Mouse (Mus musculus) stomach, embryonic 15.5 days (tissue): Measurements from ENCODE around the gene B3galt5. TPM values are rescaled to one million over a fixed set of nuclear protein-coding genes. Genes with fewer than 3 reads are reported as not detected.
"Not testable (repeated sequence)": the region's sequence is repeated elsewhere in the genome, so short reads cannot be mapped to it uniquely, and the experiment has no call there.

Experiments used
- ATAC-seq: fragments of 200-750 bp; cut with Nextera tagmentation; 2 replicates; pipeline ENCODE4 v1.8.0; 2017; ENCODE audit warnings: low read depth, moderate number of reproducible peaks, moderate TSS enrichment; ENCODE audit not compliant: insufficient read depth, low FRiP score
- H3K27ac ChIP-seq: fragments of 300-500 bp; sonication (generic); 2 replicates; pipeline ENCODE4 v1.5.1; 2015; ENCODE audit warnings: mild to moderate bottlenecking, inconsistent platforms
- H3K27me3 ChIP-seq: fragments of 300-500 bp; sonication (generic); replicated peaks from 2 replicates; pipeline ENCODE4 v1.6.1; 2015; ENCODE audit warnings: inconsistent platforms
- H3K36me3 ChIP-seq: fragments of 300-500 bp; sonication (generic); 2 replicates; pipeline ENCODE4 v1.6.1; 2015; ENCODE audit warnings: inconsistent platforms
- H3K4me1 ChIP-seq: fragments of 300-500 bp; sonication (generic); 2 replicates; pipeline ENCODE4 v1.6.1; 2015; ENCODE audit warnings: inconsistent platforms
- H3K4me2 ChIP-seq: fragments of 300-500 bp; sonication (generic); 2 replicates; pipeline ENCODE4 v1.6.1; 2015; ENCODE audit warnings: mild to moderate bottlenecking, inconsistent platforms
- H3K4me3 ChIP-seq: fragments of 300-500 bp; sonication (generic); replicated peaks from 2 replicates; pipeline ENCODE4 v1.5.1; 2015; ENCODE audit warnings: inconsistent platforms
- H3K9ac ChIP-seq: fragments of 300-500 bp; sonication (generic); 2 replicates; pipeline ENCODE4 v1.6.1; 2015; ENCODE audit warnings: inconsistent platforms
- H3K9me3 ChIP-seq: fragments of 300-500 bp; sonication (generic); 2 replicates; pipeline ENCODE4 v1.6.1; 2016; ENCODE audit warnings: inconsistent platforms
- WGBS: fragments of 180-500 bp; shearing (Covaris S2); methylation state at CpG from one replicate; pipeline ENCODE4 v1.1.7; 2015; 5-methylcytosine and 5-hydroxymethylcytosine counted together
- polyA plus RNA-seq: library from polyadenylated mRNA; unstranded; fragments of >200 nt; fragmentation: Nextera tagmentation; extraction: Ambion mirVana; gene quantifications from 2 replicates; pipeline ENCODE4 v1.2.1, GENCODE M21; 2015

The B3galt5 gene
- polyA plus RNA-seq, 1 experiment from 2014 or later = 0.48 TPM

DNA sequence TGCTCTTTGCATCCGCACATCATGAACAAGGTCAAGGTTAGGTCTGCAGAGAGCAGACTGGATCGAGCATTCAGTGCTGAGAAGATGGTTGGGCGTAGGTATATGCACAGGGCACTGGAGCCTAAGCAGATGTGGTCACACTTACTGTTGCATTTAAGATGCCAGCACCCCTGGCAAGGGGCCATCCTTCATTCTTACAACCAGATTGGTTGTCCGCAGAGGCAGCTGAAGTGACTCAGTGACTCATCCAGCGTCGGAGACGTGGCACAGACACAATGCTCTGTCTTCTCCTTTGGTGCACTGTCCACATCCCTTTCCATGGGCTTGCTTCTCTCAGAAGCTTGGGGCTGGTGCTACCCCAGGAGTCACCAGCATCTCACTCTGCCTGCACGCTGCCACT, 82.2 kb downstream of the B3galt5 start:
- H3K9ac ChIP-seq = no peak overlapping the region
- no peaks in the 10 kb centered on the region for H3K4me1 ChIP-seq
- H3K27ac ChIP-seq = no peak overlapping the region
- WGBS = 86% methylated on average over 8 of the region's 8 CpGs
- no peaks in the 10 kb centered on the region for H3K9me3 ChIP-seq
- H3K4me3 ChIP-seq = no peak overlapping the region
- H3K4me2 ChIP-seq = no peak overlapping the region
- no peaks in the 10 kb centered on the region for H3K36me3 ChIP-seq
- no peaks in the 10 kb centered on the region for H3K27me3 ChIP-seq
- ATAC-seq = no peak

DNA sequence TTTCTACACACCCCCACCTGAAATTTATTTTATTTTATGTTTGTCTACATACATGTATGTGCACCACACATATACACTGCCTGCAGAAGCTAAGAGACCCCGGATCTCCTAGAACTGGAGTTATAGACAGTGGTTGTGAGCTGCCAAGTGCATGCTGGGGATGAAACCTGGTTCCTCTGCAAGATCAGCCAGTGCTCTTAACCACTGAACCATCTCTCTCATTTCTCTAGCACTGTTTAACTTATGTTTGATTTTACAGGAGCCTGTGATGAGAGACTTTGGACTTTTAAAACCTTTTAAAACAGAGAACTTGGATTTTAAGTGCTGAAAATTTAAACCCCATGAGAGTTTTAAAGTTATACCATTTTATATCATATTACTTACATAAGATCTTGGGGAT, 87.1 kb downstream of the B3galt5 start:
- no peaks in the 10 kb centered on the region for H3K27me3 ChIP-seq
- 76% methylated on average over 1 of the region's 1 CpGs for WGBS
- no peaks in the 10 kb centered on the region for H3K9me3 ChIP-seq
- no peak overlapping the region for H3K9ac ChIP-seq
- no peaks in the 10 kb centered on the region for H3K4me1 ChIP-seq
- H3K36me3 ChIP-seq = no peaks in the 10 kb centered on the region
- no peak overlapping the region for H3K4me2 ChIP-seq
- no peak overlapping the region for H3K4me3 ChIP-seq
- ATAC-seq = no peak
- no peak overlapping the region for H3K27ac ChIP-seq

DNA sequence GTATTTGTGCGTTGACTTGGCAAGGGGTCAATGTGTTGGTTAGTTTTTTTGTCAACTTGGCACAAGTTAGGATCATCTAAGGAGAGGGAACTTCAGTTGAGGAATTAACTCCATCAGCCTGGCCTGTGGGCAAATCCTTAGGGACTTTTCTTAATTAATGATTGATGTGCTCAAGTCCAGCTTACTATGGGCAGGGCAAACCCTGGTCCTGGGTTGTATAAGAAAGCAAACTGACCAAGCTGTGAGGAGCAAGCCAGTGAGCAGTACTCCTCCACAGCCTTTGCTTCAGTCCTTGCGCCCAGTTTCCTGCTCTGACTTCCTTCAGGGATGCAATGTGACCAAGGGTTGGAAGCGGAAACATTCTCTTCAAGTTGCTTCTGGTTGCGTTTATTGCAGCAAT, 87.6 kb downstream of the B3galt5 start:
- no peaks in the 10 kb centered on the region for H3K36me3 ChIP-seq
- ATAC-seq = no peak
- no peaks in the 10 kb centered on the region for H3K9me3 ChIP-seq
- H3K27ac ChIP-seq = no peak overlapping the region
- H3K4me1 ChIP-seq = no peaks in the 10 kb centered on the region
- H3K9ac ChIP-seq = no peak overlapping the region
- H3K4me2 ChIP-seq = no peak overlapping the region
- 91% methylated on average over 4 of the region's 4 CpGs for WGBS
- no peaks in the 10 kb centered on the region for H3K27me3 ChIP-seq
- no peak overlapping the region for H3K4me3 ChIP-seq

DNA sequence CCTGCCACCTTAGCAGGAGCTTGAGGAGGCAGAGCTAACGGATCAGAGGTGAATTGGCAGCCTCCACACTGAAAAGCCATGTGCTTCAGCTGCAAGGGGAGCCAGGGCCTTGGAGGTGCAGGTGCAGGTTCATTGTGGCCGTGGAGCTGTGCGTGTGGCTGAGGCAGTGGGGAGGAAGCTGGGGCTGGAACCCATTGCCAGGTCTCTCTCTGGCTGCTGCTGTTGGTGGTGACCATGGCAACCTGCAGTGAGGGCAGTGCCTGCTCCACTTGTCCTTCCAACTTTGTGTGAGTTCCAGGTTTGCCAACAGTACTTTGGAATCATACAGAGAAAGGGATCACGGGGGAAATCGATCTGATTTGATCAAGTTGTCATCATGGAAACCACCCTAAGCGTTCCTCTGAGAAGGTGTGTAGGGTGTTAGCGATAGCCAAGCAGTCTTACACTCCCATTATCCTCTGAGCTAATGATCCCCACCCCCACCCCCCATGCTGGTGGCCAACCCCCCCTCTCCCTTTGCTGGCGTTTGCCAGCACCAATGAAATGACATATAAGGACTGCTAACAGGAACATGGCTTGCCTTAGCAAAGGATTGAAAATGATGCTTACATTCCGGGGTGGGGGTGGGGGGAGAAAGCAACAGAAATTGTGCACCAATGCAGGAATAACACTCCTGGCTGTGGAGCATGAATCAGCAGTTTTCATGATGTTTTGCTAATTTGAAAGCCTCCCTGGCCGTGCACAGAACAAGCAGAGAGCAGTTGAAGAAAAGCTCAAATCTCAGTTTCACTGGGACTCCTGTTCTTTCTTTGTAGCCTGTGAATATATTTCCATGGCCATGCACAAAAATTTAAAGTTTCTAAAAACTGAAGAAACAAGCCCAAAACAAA, 90.8 kb downstream of the B3galt5 start:
- WGBS = 41% methylated on average over 10 of the region's 10 CpGs
- ATAC-seq = peak; percentile 17; the same call in 1 of the 2 replicates

DNA sequence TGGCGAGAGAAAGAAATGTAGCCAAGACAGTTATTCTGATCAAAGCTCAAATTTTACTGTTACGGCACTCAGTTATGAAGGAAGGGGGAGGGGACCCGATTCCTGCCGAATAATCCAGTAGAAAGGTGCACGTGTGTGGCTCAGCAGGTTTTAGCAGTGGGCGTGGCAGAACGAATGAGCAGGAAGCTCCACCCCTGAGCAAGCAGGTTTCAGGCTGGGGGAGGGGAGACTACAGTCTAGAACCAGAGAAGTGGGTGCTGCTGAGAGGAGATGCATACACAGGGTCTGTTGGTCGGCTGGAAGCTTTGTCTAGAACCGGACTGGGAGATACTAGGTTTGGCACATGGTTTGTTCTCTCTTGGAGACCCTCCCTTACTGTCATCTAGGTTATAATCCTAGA, 91.7 kb downstream of the B3galt5 start:
- H3K9ac ChIP-seq, H3K4me3 ChIP-seq, H3K36me3 ChIP-seq, H3K9me3 ChIP-seq, H3K27me3 ChIP-seq, H3K4me1 ChIP-seq, H3K27ac ChIP-seq: not testable (repeated sequence)
- 26% methylated on average over 9 of the region's 9 CpGs for WGBS
- peak overlapping the region; percentile 23; the same call in 1 of the 2 replicates for H3K4me2 ChIP-seq
- peak; percentile 52; the same call in 1 of the 2 replicates for ATAC-seq

More for the DNA sequence above, 90.8 kb downstream of the B3galt5 start:
- H3K9ac ChIP-seq = no peak overlapping the region
- no peaks in the 10 kb centered on the region for H3K27me3 ChIP-seq
- no peaks in the 10 kb centered on the region for H3K4me1 ChIP-seq
- H3K27ac ChIP-seq = no peak overlapping the region
- H3K9me3 ChIP-seq = no peaks in the 10 kb centered on the region
- no peak overlapping the region for H3K4me2 ChIP-seq
- H3K4me3 ChIP-seq = no peak overlapping the region
- no peaks in the 10 kb centered on the region for H3K36me3 ChIP-seq

DNA sequence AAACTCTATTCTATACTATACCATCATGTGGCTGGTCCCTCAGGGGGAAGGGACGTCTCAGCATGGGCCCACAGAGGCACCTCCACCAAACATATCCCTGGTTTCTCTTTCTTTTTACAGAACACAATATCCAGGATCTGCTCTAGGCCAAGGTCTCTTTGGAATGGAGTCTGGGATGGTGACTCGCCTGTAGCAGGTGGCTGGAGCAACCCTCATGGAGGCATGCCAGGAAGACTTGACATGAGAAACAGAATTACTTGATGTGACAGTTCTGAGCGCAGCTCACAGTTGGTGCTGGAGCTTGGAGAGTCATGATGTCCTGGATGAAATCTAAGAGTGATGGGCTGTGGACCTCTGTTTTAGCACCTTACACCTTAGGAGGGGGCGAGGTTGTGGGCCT, 104.0 kb downstream of the B3galt5 start:
- no peaks in the 10 kb centered on the region for H3K9me3 ChIP-seq
- H3K4me2 ChIP-seq = no peak overlapping the region
- no peaks in the 10 kb centered on the region for H3K4me1 ChIP-seq
- no peak overlapping the region for H3K9ac ChIP-seq
- no peak overlapping the region for H3K27ac ChIP-seq
- H3K36me3 ChIP-seq = no peaks in the 10 kb centered on the region
- no peaks in the 10 kb centered on the region for H3K27me3 ChIP-seq
- WGBS = 79% methylated on average over 4 of the region's 4 CpGs
- H3K4me3 ChIP-seq = no peak overlapping the region
- ATAC-seq = no peak

DNA sequence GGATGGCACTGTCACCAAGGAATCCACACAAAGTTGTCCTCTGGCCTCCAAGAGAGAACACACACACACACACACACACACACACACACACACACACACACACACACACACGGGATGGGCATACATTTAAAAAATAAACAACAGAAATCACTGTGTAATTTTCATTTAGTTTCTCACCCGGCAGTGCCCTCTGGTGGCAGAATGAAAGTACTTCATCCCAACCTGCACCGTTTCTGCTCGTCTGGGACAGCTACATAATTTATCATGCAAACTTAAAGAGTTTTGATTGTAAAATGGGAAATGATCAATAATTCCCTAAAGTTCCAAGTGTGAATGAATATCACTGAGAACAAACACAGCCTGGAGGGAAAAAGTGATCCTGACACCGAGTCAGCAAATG, 105.7 kb downstream of the B3galt5 start:
- ATAC-seq = no peak
- 6% methylated on average over 5 of the region's 5 CpGs for WGBS
- Histone ChIP-seq H3K36me3 (no peaks in the 10 kb centered on the region), H3K4me2 (no peak overlapping the region), H3K4me1 (no peaks in the 10 kb centered on the region), H3K4me3 (no peak overlapping the region), H3K27ac (no peak overlapping the region), H3K27me3 (no peaks in the 10 kb centered on the region), H3K9me3 (no peaks in the 10 kb centered on the region), H3K9ac (no peak overlapping the region)

DNA sequence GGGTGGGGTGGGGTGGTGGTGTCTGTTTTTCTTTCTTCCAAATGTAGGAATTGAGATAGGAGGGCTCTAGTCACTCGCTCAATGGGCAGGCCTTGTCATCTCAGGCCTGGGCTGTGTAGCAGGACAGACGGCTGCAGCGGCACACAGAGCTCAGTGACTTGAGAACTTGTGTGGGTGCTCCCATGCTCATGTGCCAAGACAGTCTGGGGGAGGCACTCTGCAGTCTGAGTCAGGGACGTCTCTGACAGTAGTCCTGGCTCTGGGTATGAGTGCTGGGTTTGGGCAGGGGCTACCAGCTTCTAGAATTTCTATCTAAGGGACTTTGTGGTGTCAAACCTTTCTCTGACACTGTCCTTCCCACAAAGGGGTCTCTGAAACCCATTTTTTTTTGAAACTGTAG, 106.3 kb downstream of the B3galt5 start:
- no peak overlapping the region for H3K9ac ChIP-seq
- no peaks in the 10 kb centered on the region for H3K27me3 ChIP-seq
- no peak overlapping the region for H3K4me3 ChIP-seq
- ATAC-seq = no peak
- no peaks in the 10 kb centered on the region for H3K9me3 ChIP-seq
- no peaks in the 10 kb centered on the region for H3K36me3 ChIP-seq
- no peaks in the 10 kb centered on the region for H3K4me1 ChIP-seq
- whole genome bisulfite sequencing = 78% methylated on average over 4 of the region's 4 CpGs
- no peak overlapping the region for H3K4me2 ChIP-seq
- no peak overlapping the region for H3K27ac ChIP-seq

DNA sequence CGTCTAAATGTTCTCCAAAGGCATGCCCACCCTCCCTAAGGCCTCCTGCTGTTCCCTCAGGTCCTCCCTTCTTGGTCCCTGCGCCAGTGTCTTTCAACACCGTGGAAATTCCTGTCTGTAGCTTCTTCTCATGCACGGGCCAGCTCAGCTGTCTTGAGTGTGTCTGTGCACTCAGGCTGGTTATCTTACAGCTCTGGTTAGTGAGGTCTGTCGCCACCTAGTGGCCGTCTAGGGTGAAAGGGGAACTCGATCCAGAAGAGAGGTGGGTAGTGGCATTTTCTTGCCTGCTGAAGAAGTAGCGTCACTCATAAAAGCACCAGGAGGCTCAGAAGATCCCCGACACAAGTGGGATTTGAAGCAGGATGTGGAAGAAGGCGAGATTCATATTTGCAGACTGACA, 109.5 kb downstream of the B3galt5 start:
- no peaks in the 10 kb centered on the region for H3K27me3 ChIP-seq
- 5% methylated on average over 10 of the region's 10 CpGs for WGBS
- no peaks in the 10 kb centered on the region for H3K36me3 ChIP-seq
- no peaks in the 10 kb centered on the region for H3K4me1 ChIP-seq
- H3K4me3 ChIP-seq = no peak overlapping the region
- H3K9me3 ChIP-seq = no peaks in the 10 kb centered on the region
- H3K9ac ChIP-seq = no peak overlapping the region
- no peak overlapping the region for H3K27ac ChIP-seq
- no peak overlapping the region for H3K4me2 ChIP-seq
- ATAC-seq = peak; percentile 63

DNA sequence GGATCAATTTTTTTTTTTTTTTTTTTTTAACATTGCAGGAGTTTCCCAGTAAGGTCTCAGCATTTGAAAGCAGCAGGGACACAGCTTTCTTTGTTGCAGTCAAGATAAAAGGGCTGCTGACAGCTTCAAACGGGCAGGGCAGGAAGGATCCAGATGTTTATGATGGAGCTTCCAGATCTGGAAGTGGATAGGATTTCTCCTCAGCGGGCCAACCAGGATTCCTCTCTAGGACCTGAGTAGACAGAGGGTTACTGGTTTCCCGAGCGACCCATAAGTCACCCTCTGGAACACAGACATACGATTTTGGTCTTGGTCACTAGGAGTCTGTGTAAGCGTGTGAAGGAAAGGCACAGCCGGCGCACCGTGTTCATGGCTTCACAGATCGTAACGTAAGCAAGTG, 112.5 kb downstream of the B3galt5 start:
- Histone ChIP-seq H3K4me3 (no peak overlapping the region), H3K9ac (no peak overlapping the region), H3K36me3 (no peaks in the 10 kb centered on the region), H3K27ac (no peak overlapping the region), H3K4me2 (0 out of 2 replicates have a peak overlapping the region, but pooled peaks have one; percentile 2), H3K4me1 (no peaks in the 10 kb centered on the region), H3K9me3 (no peaks in the 10 kb centered on the region), H3K27me3 (no peaks in the 10 kb centered on the region)
- ATAC-seq = no peak
- 46% methylated on average over 11 of the region's 11 CpGs for WGBS

DNA sequence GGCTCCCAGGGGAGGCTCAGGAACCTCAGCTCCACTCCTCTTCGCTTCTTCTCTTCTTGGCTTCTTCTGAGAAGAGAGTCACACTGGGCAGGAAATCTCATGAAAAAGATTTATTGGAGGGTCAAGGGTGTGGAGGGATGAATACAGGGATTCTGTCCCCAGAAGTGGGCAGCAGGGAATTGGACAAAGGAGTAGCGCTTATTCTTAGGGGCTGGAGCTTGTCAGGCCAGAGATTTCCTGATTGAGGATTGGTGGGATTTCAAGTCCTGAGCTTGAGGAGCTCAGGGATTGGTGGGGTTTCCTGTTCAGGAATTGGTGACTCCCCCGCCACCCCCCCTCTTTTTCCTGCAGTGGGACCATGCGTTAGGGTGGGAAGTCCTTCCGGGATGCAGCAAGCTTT, 113.2 kb downstream of the B3galt5 start:
- 73% methylated on average over 5 of the region's 5 CpGs for WGBS
- Histone ChIP-seq H3K4me2 (no peak overlapping the region), H3K27me3 (no peaks in the 10 kb centered on the region), H3K4me1 (no peaks in the 10 kb centered on the region), H3K27ac (no peak overlapping the region), H3K9ac (no peak overlapping the region), H3K36me3 (no peaks in the 10 kb centered on the region), H3K4me3 (no peak overlapping the region), H3K9me3 (no peaks in the 10 kb centered on the region)
- no peak for ATAC-seq

DNA sequence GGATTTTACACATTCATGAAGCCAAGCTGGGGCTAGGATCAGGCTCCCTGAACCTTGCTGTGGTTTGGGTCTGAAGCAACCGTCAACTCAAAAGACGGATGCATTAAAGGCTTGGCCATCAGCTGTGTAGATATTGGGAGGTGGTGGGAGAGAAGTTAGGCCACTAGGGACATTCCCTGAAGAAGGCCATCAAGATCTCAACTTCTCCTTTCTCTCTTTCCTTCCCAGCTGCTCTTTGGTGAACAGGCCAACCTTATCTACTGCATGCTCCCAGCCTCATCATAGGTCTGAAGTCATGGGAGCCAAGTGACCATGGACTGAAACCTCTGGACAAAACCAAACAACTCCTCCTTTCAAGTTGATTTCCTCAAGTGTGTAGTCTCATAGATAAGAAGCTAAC, 115.9 kb downstream of the B3galt5 start:
- Histone ChIP-seq H3K4me2 (no peak overlapping the region), H3K4me3 (no peak overlapping the region), H3K9ac (no peak overlapping the region), H3K9me3 (no peaks in the 10 kb centered on the region), H3K4me1 (no peaks in the 10 kb centered on the region), H3K27ac (no peak overlapping the region), H3K36me3 (no peaks in the 10 kb centered on the region), H3K27me3 (no peaks in the 10 kb centered on the region)
- ATAC-seq = no peak
- WGBS = 90% methylated on average over 2 of the region's 2 CpGs
